Mouse (Mus musculus) G1E (cell line): Measurements from ENCODE around the gene Nars2. TPM values are rescaled to one million over a fixed set of nuclear protein-coding genes. Genes with fewer than 3 reads are reported as not detected.
"Not testable (repeated sequence)": the region's sequence is repeated elsewhere in the genome, so short reads cannot be mapped to it uniquely, and the experiment has no call there.

Experiments used
- ATAC-seq: 2 replicates; pipeline ENCODE4 v1.8.0; 2016; ENCODE audit warnings: mild to moderate bottlenecking; ENCODE audit not compliant: insufficient number of reproducible peaks, poor library complexity, low FRiP score, severe bottlenecking; ENCODE audit errors: extremely low read depth
- DNase-seq: peaks from one replicate; pipeline ENCODE4 v3.0.0; 2012; ENCODE audit warnings: low spot score
- H3K27me3 ChIP-seq: 2 replicates; pipeline ENCODE4 v1.6.1; 2012; ENCODE audit warnings: mild to moderate bottlenecking, low read length, inconsistent platforms; ENCODE audit not compliant: insufficient read depth
- H3K36me3 ChIP-seq: replicated peaks from 2 replicates; pipeline ENCODE3; 2012; ENCODE audit warnings: mild to moderate bottlenecking, inconsistent platforms
- H3K4me1 ChIP-seq: 2 replicates; pipeline ENCODE4 v1.6.1; 2012; ENCODE audit warnings: low read depth, low read length, inconsistent platforms, mixed read lengths; ENCODE audit not compliant: insufficient read depth
- H3K4me3 ChIP-seq: 2 replicates; pipeline ENCODE4 v1.5.1; 2012; ENCODE audit warnings: low read depth, mild to moderate bottlenecking, inconsistent platforms, low read length, moderate library complexity, mixed read lengths
- H3K9me3 ChIP-seq: replicated peaks from 2 replicates; pipeline ENCODE4 v1.6.1; 2012; ENCODE audit warnings: inconsistent platforms
- CTCF ChIP-seq: IDR thresholded peaks from 2 replicates; pipeline ENCODE4 v1.5.1; 2012; ENCODE audit warnings: low read depth, low read length, inconsistent platforms, mixed read lengths
- GATA1 ChIP-seq: IDR thresholded peaks from 2 replicates; pipeline ENCODE4 v1.6.1; 2012; ENCODE audit warnings: borderline replicate concordance, low read length, inconsistent platforms, mixed read lengths
- GATA2 ChIP-seq: IDR thresholded peaks from 2 replicates; pipeline ENCODE4 v1.6.1; 2012; ENCODE audit warnings: low read depth, low read length, inconsistent platforms, borderline replicate concordance
- POLR2AphosphoS5 ChIP-seq: IDR thresholded peaks from 2 replicates; pipeline ENCODE4 v1.6.1; 2012; ENCODE audit warnings: low read depth, low read length, inconsistent platforms; ENCODE audit not compliant: insufficient replicate concordance
- TAL1 ChIP-seq: conservative IDR thresholded peaks from 2 replicates; pipeline ENCODE4 v1.6.1; 2012; ENCODE audit warnings: low read depth, low read length, inconsistent platforms, mixed read lengths
- polyA plus RNA-seq: library from polyadenylated mRNA; stranded (reverse); fragments of >175 nt; gene quantifications from 2 replicates; pipeline ENCODE4 v1.2.3, GENCODE M21; 2012
- total RNA-seq, 2 experiments: library from RNA; stranded (forward) in 1 of 2; stranded (reverse) in 1 of 2; fragments of 200-1000 nt in 1 of 2; fragments of >200 nt in 1 of 2; fragmentation: Nextera tagmentation in 1 of 2; gene quantifications; 2 replicates each; pipeline ENCODE4 v1.2.3; 2014 to 2017

Gene Nars2
- total and polyA plus RNA-seq, 3 experiments = 9.8 to 45.6 (median 24.4) TPM

DNA sequence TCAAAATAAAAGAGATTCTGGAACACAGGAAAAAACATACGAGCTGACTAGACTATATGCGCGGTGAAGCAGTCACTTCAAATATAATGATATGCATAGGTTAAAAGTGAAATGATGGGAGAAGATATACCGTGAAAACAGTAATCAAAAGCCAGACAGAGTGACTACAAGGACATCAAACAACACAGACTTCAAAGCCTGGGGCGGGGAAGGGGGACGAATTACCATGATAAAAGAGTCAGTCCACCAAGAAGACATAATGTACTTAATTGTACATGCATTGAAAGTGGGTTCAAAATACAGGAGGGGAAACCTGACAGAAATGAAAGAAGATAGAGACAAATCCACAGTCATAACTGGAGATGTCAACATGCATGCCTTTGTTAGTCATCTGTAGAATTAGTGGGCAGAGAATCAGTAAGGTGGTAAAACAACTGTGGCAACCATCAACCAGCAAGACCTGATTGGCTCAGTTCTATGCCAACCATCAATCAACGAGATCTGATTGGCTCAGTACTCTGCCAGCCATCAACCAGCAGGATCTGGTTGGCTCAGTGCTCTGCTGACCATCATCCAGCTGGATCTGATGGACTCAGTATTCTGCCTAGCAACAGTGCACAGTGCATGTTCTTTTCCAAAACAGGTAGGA is 30.7 kb upstream of the Nars2 start:
- DNase-seq (no peak), ATAC-seq (no peak; the same call in 1 of the 2 replicates)
- TF ChIP-seq TAL1 (no peak), GATA2 (no peak), CTCF (no peak), GATA1 (no peak), POLR2AphosphoS5 (no peak)
- Histone ChIP-seq H3K36me3 (no peaks in the 10 kb centered on the region), H3K27me3 (peaks cover 27% of the 10 kb centered on the region), H3K9me3 (no peaks in the 10 kb centered on the region), H3K4me3 (no peak overlapping the region), H3K4me1 (peaks cover 2% of the 10 kb centered on the region; the same call in 1 of the 2 replicates)

DNA sequence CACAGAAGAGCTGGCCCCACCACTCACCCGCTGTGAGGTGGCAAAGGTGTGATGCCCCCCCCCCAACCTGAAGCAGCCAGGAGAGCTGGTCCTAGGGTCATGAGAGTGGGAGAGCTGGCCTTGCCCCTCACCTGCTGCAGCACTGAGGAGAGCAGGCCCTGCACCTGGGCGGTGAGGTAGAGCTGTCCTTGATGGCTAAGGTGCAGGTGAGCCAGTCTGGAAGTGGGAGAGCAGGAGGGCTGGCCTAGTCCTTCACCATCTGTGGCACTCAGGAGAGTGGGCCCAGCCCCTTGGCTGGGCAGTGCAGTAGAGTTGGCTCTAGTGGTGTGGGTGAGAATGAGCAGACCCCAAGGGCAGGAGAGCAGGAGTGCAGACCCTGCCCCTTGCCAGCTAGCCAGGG is 28.4 kb upstream of the Nars2 start:
- peaks cover 24% of the 10 kb centered on the region for H3K27me3 ChIP-seq
- H3K4me1 ChIP-seq = peaks cover 2% of the 10 kb centered on the region; the same call in 1 of the 2 replicates
- no peak for DNase-seq
- ATAC-seq = no peak
- TF ChIP-seq POLR2AphosphoS5 (no peak), TAL1 (no peak), GATA1 (no peak), CTCF (no peak), GATA2 (no peak)
- no peaks in the 10 kb centered on the region for H3K9me3 ChIP-seq
- H3K36me3 ChIP-seq = no peaks in the 10 kb centered on the region
- H3K4me3 ChIP-seq = no peak overlapping the region

DNA sequence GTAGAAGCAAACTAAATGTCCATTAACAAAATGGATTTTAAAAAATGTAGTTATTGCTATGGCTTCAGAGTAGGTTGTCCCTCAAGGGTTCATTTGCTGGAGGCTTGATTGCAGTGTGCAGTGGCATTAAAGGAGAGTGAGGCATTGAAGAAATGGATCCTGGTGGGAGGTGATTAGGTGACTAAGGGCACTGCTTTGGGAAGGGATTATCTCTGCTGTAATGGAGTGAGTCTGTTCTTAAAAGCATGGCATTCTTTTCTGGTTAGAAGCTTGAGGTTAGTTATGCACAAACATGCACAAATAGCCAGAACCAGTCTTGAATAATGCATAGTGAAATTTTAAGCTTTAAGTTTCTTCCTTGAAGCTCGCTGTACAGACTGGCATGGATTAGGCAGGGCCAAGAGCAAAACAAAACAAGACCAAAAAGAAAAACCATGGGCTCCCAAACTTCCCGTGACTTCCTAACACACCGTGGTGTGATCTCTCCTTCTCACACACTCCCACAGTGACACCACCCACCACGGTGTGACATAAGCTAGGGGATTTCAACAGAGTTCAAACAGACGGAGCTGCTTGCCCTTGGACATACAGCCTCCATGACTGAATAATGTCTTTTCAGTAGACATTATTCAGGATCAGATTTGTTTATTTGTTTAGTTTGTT is 7.5 kb upstream of the Nars2 start:
- H3K36me3 ChIP-seq = peaks cover 6% of the 10 kb centered on the region
- TF ChIP-seq GATA2 = no peak
- no peak for TF ChIP-seq GATA1
- no peak for TF ChIP-seq TAL1
- TF ChIP-seq POLR2AphosphoS5 = no peak
- no peak for TF ChIP-seq CTCF
- H3K4me3 ChIP-seq = no peak overlapping the region
- DNase-seq (no peak), ATAC-seq (no peak)
- H3K27me3 ChIP-seq = peaks cover 22% of the 10 kb centered on the region
- peaks cover 24% of the 10 kb centered on the region for H3K4me1 ChIP-seq
- peaks cover 12% of the 10 kb centered on the region for H3K9me3 ChIP-seq

DNA sequence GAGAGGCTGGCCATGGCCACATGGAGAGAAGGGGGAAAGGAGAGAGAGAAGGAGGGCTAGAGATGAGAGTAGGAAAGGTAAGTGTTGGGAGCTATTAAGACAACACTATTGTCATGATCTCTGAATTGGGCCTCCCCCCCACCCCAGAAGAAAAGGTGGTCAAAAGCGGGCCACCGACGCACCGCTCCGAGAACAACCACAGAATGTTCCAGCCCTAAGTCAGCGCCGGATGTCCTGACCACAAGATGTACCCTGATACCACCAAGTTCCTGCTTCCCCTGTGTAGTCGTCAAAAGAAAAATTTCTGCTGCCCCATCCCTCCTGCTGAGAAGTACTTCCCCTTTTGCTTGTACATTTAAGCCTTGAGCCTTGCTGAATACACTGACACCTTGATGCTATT is 4.8 kb upstream of the Nars2 start:
- peaks cover 37% of the 10 kb centered on the region for H3K4me1 ChIP-seq
- not testable (repeated sequence) for DNase-seq, H3K27me3 ChIP-seq, H3K36me3 ChIP-seq, H3K9me3 ChIP-seq, ATAC-seq
- peak overlapping the region; percentile 35; the same call in 1 of the 2 replicates for H3K4me3 ChIP-seq

DNA sequence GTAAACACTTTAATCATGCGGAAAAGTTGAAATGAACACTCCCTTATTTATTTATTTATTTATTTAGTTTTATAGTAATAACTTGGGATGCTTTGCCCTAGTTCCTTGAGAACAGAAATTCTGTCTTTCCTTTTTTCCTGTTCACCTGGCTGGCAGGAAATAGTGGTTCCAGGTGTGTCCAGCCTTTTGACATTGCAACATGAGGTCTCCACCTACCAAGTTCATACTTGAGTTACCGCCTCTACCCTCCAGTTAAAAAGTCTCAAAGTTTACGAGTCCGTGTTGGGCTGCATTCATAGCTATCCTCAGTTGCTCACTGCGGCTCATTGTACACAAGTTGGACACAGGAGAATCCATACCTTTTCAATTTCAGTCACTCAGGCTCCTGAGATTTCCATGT is 789 bp downstream of the Nars2 start:
- peak overlapping the region; percentile 88 for H3K4me3 ChIP-seq
- peaks cover 35% of the 10 kb centered on the region for H3K36me3 ChIP-seq
- DNase-seq = no peak
- H3K27me3 ChIP-seq = no peaks in the 10 kb centered on the region
- peaks cover 45% of the 10 kb centered on the region for H3K4me1 ChIP-seq
- H3K9me3 ChIP-seq = peaks cover 9% of the 10 kb centered on the region
- TF ChIP-seq POLR2AphosphoS5 (no peak), CTCF (no peak), TAL1 (no peak)
- no peak for ATAC-seq

DNA sequence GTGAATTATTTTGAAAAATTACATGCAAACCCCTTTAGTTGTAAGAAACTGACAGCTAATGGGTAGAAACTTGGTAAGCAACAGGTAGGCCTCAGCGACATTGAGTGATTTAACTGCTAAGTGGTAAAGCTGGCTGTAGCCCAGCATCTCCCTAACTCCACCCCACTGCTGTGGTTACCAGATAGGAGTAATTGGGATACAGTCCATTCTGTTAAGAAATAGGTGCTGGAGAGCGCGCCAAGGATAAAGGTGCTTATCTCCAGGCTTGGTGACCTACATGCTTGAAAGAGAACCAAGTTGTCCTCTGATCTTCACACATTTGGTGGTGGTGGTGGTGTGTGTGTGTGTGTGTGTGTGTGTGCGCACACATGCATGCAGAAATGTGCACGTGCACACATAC is 7.9 kb downstream of the Nars2 start:
- no peaks in the 10 kb centered on the region for H3K27me3 ChIP-seq
- DNase-seq (no peak), ATAC-seq (no peak)
- no peaks in the 10 kb centered on the region for H3K9me3 ChIP-seq
- TF ChIP-seq CTCF (no peak), GATA2 (no peak), POLR2AphosphoS5 (no peak), TAL1 (no peak; the same call in 1 of the 2 replicates), GATA1 (no peak)
- H3K4me1 ChIP-seq = peaks cover 10% of the 10 kb centered on the region
- no peak overlapping the region for H3K4me3 ChIP-seq
- peaks cover 66% of the 10 kb centered on the region for H3K36me3 ChIP-seq
